Mouse (Mus musculus) CH12.LX (cell line): Measurements from ENCODE around the gene Slc6a3. TPM values are rescaled to one million over a fixed set of nuclear protein-coding genes. Genes with fewer than 3 reads are reported as not detected.

Experiments
- DNase-seq: peaks from one replicate; pipeline ENCODE4 v3.0.0-alpha.2; 2013; ENCODE audit errors: extremely low read depth
- H3K27ac ChIP-seq: 2 replicates; pipeline ENCODE4 v1.5.1; 2012; ENCODE audit warnings: low read depth, mild to moderate bottlenecking, control low read depth, moderate library complexity; ENCODE audit not compliant: insufficient read depth
- H3K27me3 ChIP-seq: replicated peaks from 2 replicates; pipeline ENCODE3; 2012; ENCODE audit warnings: inconsistent platforms
- H3K36me3 ChIP-seq, 2 experiments: replicated peaks in 1 of 2; 2 replicates each; pipeline versions ENCODE3 to v1.6.1; 2012; ENCODE audit warnings: inconsistent platforms in 1 of 2, low read length in 1 of 2, mild to moderate bottlenecking in 1 of 2, mixed read lengths in 1 of 2, moderate library complexity in 1 of 2; ENCODE audit not compliant: control insufficient read depth in 1 of 2, insufficient read depth in 1 of 2
- H3K4me1 ChIP-seq, 2 experiments: 2 replicates each; pipeline ENCODE4 v1.6.1; 2012; ENCODE audit warnings: inconsistent platforms in 1 of 2, moderate library complexity in 1 of 2; ENCODE audit not compliant: insufficient read depth in 2 of 2, control insufficient read depth in 1 of 2
- H3K4me2 ChIP-seq: 2 replicates; pipeline ENCODE4 v1.6.1; 2012; ENCODE audit warnings: low read depth, mild to moderate bottlenecking, control low read depth; ENCODE audit not compliant: poor library complexity, insufficient read depth, severe bottlenecking
- H3K4me3 ChIP-seq, 3 experiments: fragments of 150-350 bp in 1 of 3; sonication (generic) in 1 of 3; replicated peaks in 1 of 3; 2 replicates each; pipeline versions ENCODE3 to v1.5.1; 2011 to 2012; ENCODE audit warnings: low read depth in 2 of 3, low read length in 2 of 3, mild to moderate bottlenecking in 2 of 3, moderate library complexity in 2 of 3, control low read depth in 1 of 3, improper control_type of control experiment in 1 of 3, inconsistent platforms in 1 of 3, mixed read lengths in 1 of 3; ENCODE audit not compliant: poor library complexity in 1 of 3
- H3K79me2 ChIP-seq: replicated peaks from 2 replicates; pipeline ENCODE4 v1.6.1; 2012; ENCODE audit warnings: mild to moderate bottlenecking, moderate library complexity; ENCODE audit not compliant: control insufficient read depth, poor library complexity, insufficient read depth, severe bottlenecking; ENCODE audit errors: extremely low read depth
- H3K9ac ChIP-seq: 2 replicates; pipeline ENCODE4 v1.6.1; 2012; ENCODE audit warnings: low read depth, mild to moderate bottlenecking, control low read depth, moderate library complexity; ENCODE audit not compliant: insufficient read depth
- H3K9me3 ChIP-seq: replicated peaks from 2 replicates; pipeline ENCODE3; 2012; ENCODE audit warnings: low read length, inconsistent platforms, mixed read lengths
- ETS1 ChIP-seq: conservative IDR thresholded peaks from 2 replicates; pipeline ENCODE4 v1.6.1; 2012; ENCODE audit warnings: low read depth, mild to moderate bottlenecking, inconsistent platforms, low read length, improper control_type of control experiment, moderate library complexity
- GABPA ChIP-seq: IDR thresholded peaks from 2 replicates; pipeline ENCODE4 v1.6.1; 2012; ENCODE audit warnings: low read depth, low read length, improper control_type of control experiment, inconsistent platforms; ENCODE audit not compliant: insufficient replicate concordance
- HCFC1 ChIP-seq: IDR thresholded peaks from 2 replicates; pipeline ENCODE4 v1.6.1; 2012; ENCODE audit warnings: low read depth, mild to moderate bottlenecking, inconsistent platforms, low read length, improper control_type of control experiment
- IRF4 ChIP-seq: IDR thresholded peaks from 2 replicates; pipeline ENCODE4 v1.6.1; 2014; ENCODE audit warnings: low read depth, mild to moderate bottlenecking, inconsistent platforms, low read length, improper control_type of control experiment
- JUND ChIP-seq: conservative IDR thresholded peaks from 2 replicates; pipeline ENCODE4 v1.6.1; 2011; ENCODE audit warnings: low read depth, low read length, improper control_type of control experiment
- KAT2A ChIP-seq: IDR thresholded peaks from 2 replicates; pipeline ENCODE4 v1.6.1; 2012; ENCODE audit warnings: low read length, improper control_type of control experiment, inconsistent platforms; ENCODE audit not compliant: insufficient replicate concordance
- MAFK ChIP-seq: IDR thresholded peaks from 2 replicates; pipeline ENCODE4 v1.6.1; 2011; ENCODE audit warnings: low read length, improper control_type of control experiment; ENCODE audit not compliant: insufficient replicate concordance
- MAX ChIP-seq: IDR thresholded peaks from 2 replicates; pipeline ENCODE4 v1.6.1; 2011; ENCODE audit warnings: low read length, improper control_type of control experiment
- MAZ ChIP-seq: IDR thresholded peaks from 2 replicates; pipeline ENCODE4 v1.6.1; 2012; ENCODE audit warnings: low read depth, mild to moderate bottlenecking, inconsistent platforms, low read length, improper control_type of control experiment, moderate library complexity
- MXI1 ChIP-seq: IDR thresholded peaks from 2 replicates; pipeline ENCODE4 v1.6.1; 2011; ENCODE audit warnings: mild to moderate bottlenecking, low read depth, low read length, improper control_type of control experiment
- MYC ChIP-seq: IDR thresholded peaks from 2 replicates; pipeline ENCODE4 v1.6.1; 2011; ENCODE audit warnings: low read depth, mild to moderate bottlenecking, improper control_type of control experiment, low read length
- NELFE ChIP-seq: IDR thresholded peaks from 2 replicates; pipeline ENCODE4 v1.6.1; 2011; ENCODE audit warnings: low read depth, low read length, improper control_type of control experiment
- NRF1 ChIP-seq: IDR thresholded peaks from 2 replicates; pipeline ENCODE4 v1.6.1; 2014; ENCODE audit warnings: low read depth, mild to moderate bottlenecking, inconsistent platforms, low read length, improper control_type of control experiment, moderate library complexity
- POLR2A ChIP-seq: IDR thresholded peaks from 2 replicates; pipeline ENCODE4 v1.6.1; 2011; ENCODE audit warnings: low read depth, mild to moderate bottlenecking, improper control_type of control experiment, low read length
- POLR2AphosphoS2 ChIP-seq: IDR thresholded peaks from 2 replicates; pipeline ENCODE4 v1.6.1; 2011; ENCODE audit warnings: low read depth, low read length, improper control_type of control experiment
- RAD21 ChIP-seq: IDR thresholded peaks from 2 replicates; pipeline ENCODE4 v1.6.1; 2011; ENCODE audit warnings: low read depth, mild to moderate bottlenecking, low read length, improper control_type of control experiment, moderate library complexity
- RCOR1 ChIP-seq: conservative IDR thresholded peaks from 2 replicates; pipeline ENCODE4 v1.6.1; 2012; ENCODE audit warnings: low read depth, mild to moderate bottlenecking, inconsistent platforms, low read length, improper control_type of control experiment
- SMC3 ChIP-seq: IDR thresholded peaks from 2 replicates; pipeline ENCODE4 v1.6.1; 2011; ENCODE audit warnings: low read depth, low read length, improper control_type of control experiment
- TBP ChIP-seq: conservative IDR thresholded peaks from 2 replicates; pipeline ENCODE4 v1.6.1; 2011; ENCODE audit warnings: low read depth, low read length, improper control_type of control experiment
- TCF12 ChIP-seq: IDR thresholded peaks from 2 replicates; pipeline ENCODE4 v1.6.1; 2014; ENCODE audit warnings: low read depth, mild to moderate bottlenecking, inconsistent platforms, low read length, improper control_type of control experiment
- UBTF ChIP-seq: IDR thresholded peaks from 2 replicates; pipeline ENCODE4 v1.6.1; 2012; ENCODE audit warnings: low read depth, mild to moderate bottlenecking, inconsistent platforms, low read length, improper control_type of control experiment, moderate library complexity
- USF1 ChIP-seq: IDR thresholded peaks from 2 replicates; pipeline ENCODE4 v1.6.1; 2014; ENCODE audit warnings: low read depth, mild to moderate bottlenecking, inconsistent platforms, low read length, improper control_type of control experiment
- USF2 ChIP-seq: conservative IDR thresholded peaks from 2 replicates; pipeline ENCODE4 v1.6.1; 2011; ENCODE audit warnings: low read depth, low read length, improper control_type of control experiment
- ZC3H11A ChIP-seq: IDR thresholded peaks from 2 replicates; pipeline ENCODE4 v1.6.1; 2012; ENCODE audit warnings: low read depth, mild to moderate bottlenecking, inconsistent platforms, low read length, improper control_type of control experiment
- ZKSCAN1 ChIP-seq: IDR thresholded peaks from 2 replicates; pipeline ENCODE4 v1.6.1; 2012; ENCODE audit warnings: low read depth, inconsistent platforms, low read length, improper control_type of control experiment, borderline replicate concordance
- ZNF384 ChIP-seq: IDR thresholded peaks from 2 replicates; pipeline ENCODE4 v1.6.1; 2012; ENCODE audit warnings: low read depth, low read length, improper control_type of control experiment, inconsistent platforms
- dilution Hi-C: fragments of 300-500 bp; cut with MboI; formaldehyde crosslinking; loops from 2 replicates; pipeline ENCODE4 v1.14.3; 2020; ENCODE audit warnings: low sequenced_read_pairs; ENCODE audit not compliant: extremely low pct_unique_long_range_greater_than_20kb, extremely low pct_ligation_motif_present
- in situ Hi-C: fragments of 300-500 bp; cut with MboI; formaldehyde crosslinking; loops from 3 replicates; pipeline ENCODE4 v1.14.3; 2019; ENCODE audit warnings: low sequenced_read_pairs, low pct_ligation_motif_present, low pct_unique_long_range_greater_than_20kb, mixed read lengths
- polyA plus RNA-seq: library from polyadenylated mRNA; unstranded; fragments of >175 nt; gene quantifications from 2 replicates; pipeline ENCODE4 v1.2.1, GENCODE M21; 2012; ENCODE audit warnings: low read depth; ENCODE audit not compliant: insufficient read length
- total RNA-seq, 2 experiments: library from RNA; depleted of rRNA; stranded (reverse); fragments of 300-350 nt in 1 of 2; fragments of >200 nt in 1 of 2; gene quantifications; 2 replicates each; pipeline ENCODE4 v1.2.3; 2012 to 2014

Gene Slc6a3
- total and polyA plus RNA-seq, 3 experiments, result not detected

- no peaks in the 10 kb centered on the region for H3K36me3 ChIP-seq
- no peak overlapping the region for H3K27ac ChIP-seq
- H3K9ac ChIP-seq, result no peak overlapping the region
- H3K4me1 ChIP-seq, result peaks cover 5 to 17% of the 10 kb centered on the region in 2 experiments; a peak in 3 of 4 replicates
- H3K4me2 ChIP-seq, result no peak overlapping the region
- DNase-seq, result no peak
- peaks cover 15% of the 10 kb centered on the region for H3K27me3 ChIP-seq
- in situ Hi-C loops, result loop anchor here (10.0 kb wide), 1 partner anchor 175 kb away; no protein-coding TSS in a partner anchor
- H3K4me3 ChIP-seq, result no peak overlapping the region
- no peaks in the 10 kb centered on the region for H3K9me3 ChIP-seq
- dilution Hi-C loops, result no loop called here
- H3K79me2 ChIP-seq, result peaks cover 11% of the 10 kb centered on the region
- TF ChIP-seq USF1, result no peak
- TF ChIP-seq KAT2A, result no peak
- no peak for TF ChIP-seq ZC3H11A
- TF ChIP-seq USF2, result no peak
- no peak for TF ChIP-seq JUND
- TF ChIP-seq ZKSCAN1, result no peak
- TF ChIP-seq POLR2AphosphoS2, result no peak
- TF ChIP-seq MYC, result no peak
- TF ChIP-seq MXI1, result no peak
- TF ChIP-seq NELFE, result no peak
- TF ChIP-seq NRF1, result no peak
- no peak for TF ChIP-seq TBP
- TF ChIP-seq MAZ, result no peak
- TF ChIP-seq HCFC1, result no peak
- no peak for TF ChIP-seq UBTF
- TF ChIP-seq ZNF384, result no peak
- TF ChIP-seq MAX, result no peak
- TF ChIP-seq POLR2A, result no peak
- TF ChIP-seq GABPA, result no peak
- TF ChIP-seq SMC3, result no peak
These were observed 63.7 kb downstream of the Slc6a3 start for GRCm38 (mm10) chr13:73600217-73600616.

GRCm38 (mm10) chr13:73603046-73603445 is 66.5 kb downstream of the Slc6a3 start:
- H3K4me3 ChIP-seq, result peak overlapping the region; percentile 90 to 97 (median 90)
- peaks cover 7 to 30% of the 10 kb centered on the region in 2 experiments for H3K4me1 ChIP-seq
- no peak for TF ChIP-seq HCFC1
- TF ChIP-seq UBTF, result no peak
- TF ChIP-seq TCF12, result no peak
- no peak for TF ChIP-seq MAFK
- TF ChIP-seq ZC3H11A, result no peak
- TF ChIP-seq RCOR1, result no peak
- no peak for TF ChIP-seq TBP
- no peak for TF ChIP-seq SMC3
- no peak for TF ChIP-seq NRF1
- no peak for TF ChIP-seq ZKSCAN1
- TF ChIP-seq JUND, result no peak
- no peak for TF ChIP-seq IRF4
- TF ChIP-seq NELFE, result no peak
- TF ChIP-seq RAD21, result no peak
- TF ChIP-seq ETS1, result no peak
- no peak for TF ChIP-seq POLR2A
- TF ChIP-seq ZNF384, result no peak
- no peaks in the 10 kb centered on the region for H3K27me3 ChIP-seq
- dilution Hi-C loops (no loop called here), in situ Hi-C loops (loop anchor here (10.0 kb wide), 1 partner anchor 178 kb away; no protein-coding TSS in a partner anchor)
- peaks cover 16 to 28% of the 10 kb centered on the region in 2 experiments for H3K36me3 ChIP-seq
- no peaks in the 10 kb centered on the region for H3K9me3 ChIP-seq
- DNase-seq, result no peak
- H3K4me2 ChIP-seq, result peak overlapping the region; percentile 85
- H3K27ac ChIP-seq, result no peak overlapping the region
- H3K9ac ChIP-seq, result peak overlapping the region; percentile 94
- H3K79me2 ChIP-seq, result peaks cover 17% of the 10 kb centered on the region
